Mouse (Mus musculus) telencephalon, adult 2 months (tissue): Measurements from ENCODE around the gene Kctd14.
"Not testable (repeated sequence)": the region's sequence is repeated elsewhere in the genome, so short reads cannot be mapped to it uniquely, and the experiment has no call there.

Experiments used
- DNase-seq: peaks from one replicate; pipeline ENCODE4 v3.0.0-alpha.2; 2011; ENCODE audit warnings: low read depth, low spot score

Kctd14 gene

DNA sequence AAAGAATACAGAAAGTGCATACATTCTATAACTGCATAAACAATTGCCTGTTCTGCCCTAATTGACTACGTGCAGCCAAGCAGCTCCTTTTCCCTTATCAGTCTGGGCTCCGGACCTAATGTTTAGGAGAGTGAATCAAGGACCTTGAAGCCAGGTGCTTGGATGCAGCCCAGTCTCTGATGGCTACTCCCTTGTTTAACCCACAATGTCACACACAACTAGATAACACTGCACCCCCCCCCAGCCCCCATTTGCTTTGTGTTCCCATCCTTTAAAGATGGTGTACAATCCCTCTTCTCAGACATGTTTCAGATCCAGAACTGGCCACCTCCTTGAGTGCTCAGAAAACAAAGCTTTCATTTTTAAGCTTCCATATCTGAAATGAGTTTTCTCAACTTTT is at the start of gene Kctd14:
Kctd14 (plus strand) TSS at position 301 of the 400 bp plus-strand sequence.
- DNase-seq: not testable (repeated sequence)

DNA sequence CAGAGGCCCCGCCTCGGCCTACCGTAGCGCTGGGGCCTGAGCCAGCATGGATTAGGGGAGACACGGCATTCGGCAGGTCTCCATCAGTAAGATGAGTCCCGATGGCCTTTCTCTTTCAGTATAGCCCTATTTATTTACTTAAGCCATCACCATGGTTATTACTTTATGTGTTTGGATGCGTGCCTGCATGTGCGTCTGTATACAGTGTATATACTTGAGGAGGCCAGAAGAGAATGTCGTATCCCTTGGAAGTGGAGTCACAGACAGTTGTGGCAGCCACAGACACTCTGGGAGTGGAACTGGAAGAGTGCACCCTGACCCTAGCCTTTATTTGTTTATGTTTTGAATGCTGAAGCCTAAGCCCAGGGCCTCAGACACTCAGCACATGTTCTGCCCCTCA is 44.0 kb upstream of the Kctd14 start:
- no peak for DNase-seq

DNA sequence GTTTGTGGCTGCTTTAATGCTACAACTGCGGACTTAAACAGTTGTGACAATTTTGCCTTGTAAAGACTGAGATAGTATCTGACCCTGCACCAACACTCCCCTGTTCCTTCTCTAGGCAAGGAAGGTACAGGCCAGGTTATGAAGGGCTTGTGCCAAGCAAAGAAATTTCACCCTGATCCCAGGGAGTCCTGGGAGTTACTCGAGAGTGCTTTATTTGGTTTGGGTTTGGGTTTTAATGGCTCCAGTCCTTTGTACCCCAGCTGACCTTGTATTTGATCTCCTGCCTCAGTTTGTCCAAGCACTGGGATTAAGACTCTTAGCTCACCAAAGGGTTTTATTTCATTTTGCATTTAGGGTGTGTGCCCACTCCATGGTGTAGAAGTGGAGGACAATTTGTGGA is 40.0 kb upstream of the Kctd14 start:
- DNase-seq: no peak

DNA sequence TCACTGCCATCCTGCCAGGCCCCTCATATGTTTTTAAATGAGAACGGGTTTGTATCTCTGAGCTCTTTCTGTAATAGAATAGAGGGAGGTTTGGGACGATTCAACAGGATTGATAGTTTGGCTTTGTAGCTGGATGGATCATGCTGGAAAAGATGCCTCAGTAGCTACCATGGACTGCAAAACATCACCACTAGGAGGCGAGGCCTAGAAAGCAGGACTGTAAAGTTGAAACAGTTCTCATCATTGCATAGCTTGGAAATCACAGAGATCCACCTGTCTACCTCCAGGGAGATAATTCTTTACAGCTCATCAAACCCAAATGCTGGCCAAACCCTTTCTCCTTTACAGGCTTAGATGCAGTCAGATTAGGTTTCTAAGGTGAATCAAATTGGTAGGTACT is 39.5 kb upstream of the Kctd14 start:
- DNase-seq: no peak

DNA sequence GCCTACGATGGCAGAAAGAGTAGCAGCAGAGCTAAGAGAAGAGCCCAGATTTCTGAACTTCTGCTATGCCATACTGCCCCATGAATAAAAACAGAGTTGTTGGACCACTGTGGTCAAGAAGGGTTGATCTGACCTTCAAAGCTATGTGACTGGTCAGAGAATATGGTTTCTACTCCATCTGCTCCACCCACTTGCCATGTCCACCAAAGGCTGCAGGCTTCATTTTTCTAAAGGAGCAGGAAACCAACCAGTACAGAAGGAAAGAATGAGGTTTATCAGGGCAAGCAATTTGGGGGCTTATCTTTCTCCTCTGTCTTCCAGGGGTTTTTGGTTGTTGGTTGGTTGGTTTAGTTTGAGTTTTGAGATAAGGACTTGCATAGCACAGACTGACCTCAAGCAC is 37.1 kb upstream of the Kctd14 start:
- DNase-seq: no peak

DNA sequence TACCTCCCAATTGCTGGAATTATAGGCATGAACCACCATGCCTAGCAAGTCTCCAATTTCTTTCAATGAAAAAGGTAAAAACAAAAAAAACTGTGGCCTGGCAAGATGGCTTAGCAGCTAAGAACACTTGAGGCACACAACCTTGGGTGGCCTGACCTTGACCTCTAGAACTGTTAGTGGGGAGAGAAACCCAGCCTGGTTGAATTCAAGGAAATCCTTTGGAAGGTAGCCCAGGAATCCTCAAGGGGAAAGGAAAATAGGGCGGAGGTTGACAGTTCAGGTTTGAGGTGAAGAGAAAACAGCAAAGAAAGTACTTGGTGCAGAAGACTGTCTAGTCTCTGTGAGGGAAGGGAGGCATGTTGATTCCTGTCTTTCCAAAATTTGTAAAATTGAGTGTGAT is 36.7 kb upstream of the Kctd14 start:
- DNase-seq: no peak

- DNase-seq: no peak
Observed at GRCm38 (mm10) chr7:97414915-97415687, 36.0 kb upstream of the Kctd14 start.

DNA sequence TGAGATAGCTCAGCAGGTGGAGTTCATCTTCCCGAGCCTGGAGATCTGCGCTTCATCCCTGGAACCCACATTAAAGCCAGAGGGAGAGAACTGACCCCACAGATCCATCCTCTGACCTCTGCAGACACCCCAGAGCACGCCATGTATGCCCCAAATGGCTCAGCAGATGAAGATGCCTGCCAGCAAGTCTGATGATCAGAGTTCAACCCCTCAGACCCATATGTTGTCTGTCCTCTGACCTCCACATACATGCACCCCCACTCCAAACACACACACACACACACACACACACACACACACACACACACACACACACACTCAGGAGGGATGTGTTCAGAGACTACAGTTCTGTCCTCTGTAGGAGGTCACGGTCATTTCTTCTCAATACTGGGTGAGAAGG is 34.6 kb upstream of the Kctd14 start:
- DNase-seq: no peak

DNA sequence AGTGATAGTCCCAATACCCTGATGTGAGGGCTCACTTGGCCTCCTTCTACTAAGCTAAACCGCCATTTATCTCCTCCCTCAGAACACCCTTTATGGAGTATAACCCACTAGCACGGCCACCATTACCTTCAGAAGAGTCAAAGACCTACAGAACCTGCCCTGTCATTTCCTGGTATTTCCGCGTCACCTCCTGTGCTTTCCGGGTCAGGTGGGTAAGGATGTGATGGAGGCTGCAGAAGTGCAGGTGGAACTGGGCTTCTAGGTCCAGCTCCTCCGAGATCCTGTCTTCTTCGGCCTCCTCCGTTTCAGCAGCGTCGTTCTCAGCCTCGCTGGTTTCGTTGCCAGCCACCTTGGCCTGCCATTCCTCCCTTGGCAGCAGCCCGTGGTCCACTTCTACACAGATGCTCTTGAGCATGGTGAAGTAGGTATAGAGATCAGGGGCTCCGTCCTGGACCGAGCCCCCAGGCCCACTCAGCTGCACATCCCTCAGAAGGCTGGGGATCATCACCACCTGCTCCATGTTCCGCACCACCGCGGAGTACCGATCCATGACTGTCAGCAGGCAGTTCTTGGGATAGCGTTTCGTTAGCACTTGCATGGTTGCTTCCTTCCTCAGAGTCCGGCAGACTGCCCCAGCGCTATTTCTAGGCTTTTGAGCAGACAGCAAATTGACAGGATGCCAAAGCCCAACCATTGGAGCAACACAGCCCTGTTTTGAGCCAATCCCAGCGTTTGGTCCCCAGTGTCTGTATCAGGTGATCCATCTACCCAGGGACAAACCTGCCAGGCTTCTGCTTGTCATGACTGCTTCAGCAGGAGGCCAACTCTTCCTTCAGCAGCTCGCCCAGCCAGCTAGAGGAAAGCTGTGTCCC is 34.0 kb upstream of the Kctd14 start, which contains the start of gene Thrsp:
Thrsp (minus strand) TSS at position 825 of the 872 bp plus-strand sequence.
- peak; percentile 75 for DNase-seq

- DNase-seq: no peak
Observed at GRCm38 (mm10) chr7:97418717-97419116, 32.4 kb upstream of the Kctd14 start.

DNA sequence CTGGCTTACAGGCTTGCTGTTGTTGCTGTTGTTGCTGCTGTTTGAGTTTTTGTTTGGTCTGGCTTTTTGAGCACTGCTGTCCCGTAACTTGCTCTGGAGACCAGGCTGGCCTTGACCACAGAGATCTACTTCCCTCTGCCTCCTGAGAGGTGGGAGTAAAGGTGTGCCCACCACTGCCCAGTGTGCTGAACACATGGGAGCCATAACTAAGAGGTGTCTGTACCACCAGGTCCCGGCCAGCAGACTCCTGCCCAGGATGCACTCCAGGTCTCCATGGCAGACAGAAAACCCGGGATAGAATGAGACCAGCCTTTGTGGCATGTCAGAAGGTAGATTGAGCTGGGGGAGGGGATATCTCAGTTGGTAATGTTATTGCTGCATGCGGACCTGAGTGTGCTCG is 32.0 kb upstream of the Kctd14 start:
- DNase-seq: no peak

DNA sequence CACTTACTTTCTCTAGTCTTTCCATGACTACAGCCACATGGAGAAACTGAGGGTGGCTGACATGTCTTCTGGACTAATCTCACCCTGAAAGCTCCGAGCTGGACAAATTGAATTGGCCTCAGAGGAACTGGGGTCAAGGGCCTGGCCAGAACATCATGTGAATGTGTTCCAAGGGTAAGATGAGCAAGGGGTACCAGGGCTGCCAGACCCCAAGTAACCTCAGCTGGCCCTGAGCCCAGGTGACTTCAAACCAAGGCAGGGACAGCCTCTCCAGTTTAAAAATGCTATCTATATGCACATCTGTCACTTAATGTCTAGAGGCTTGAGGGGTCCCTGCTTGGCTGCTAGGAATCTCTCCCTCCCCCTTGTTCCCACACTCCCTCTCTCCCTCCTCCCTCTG is 30.7 kb upstream of the Kctd14 start:
- no peak for DNase-seq

- DNase-seq: peak; percentile 15
Observed at GRCm38 (mm10) chr7:97420958-97421651, 30.0 kb upstream of the Kctd14 start.

DNA sequence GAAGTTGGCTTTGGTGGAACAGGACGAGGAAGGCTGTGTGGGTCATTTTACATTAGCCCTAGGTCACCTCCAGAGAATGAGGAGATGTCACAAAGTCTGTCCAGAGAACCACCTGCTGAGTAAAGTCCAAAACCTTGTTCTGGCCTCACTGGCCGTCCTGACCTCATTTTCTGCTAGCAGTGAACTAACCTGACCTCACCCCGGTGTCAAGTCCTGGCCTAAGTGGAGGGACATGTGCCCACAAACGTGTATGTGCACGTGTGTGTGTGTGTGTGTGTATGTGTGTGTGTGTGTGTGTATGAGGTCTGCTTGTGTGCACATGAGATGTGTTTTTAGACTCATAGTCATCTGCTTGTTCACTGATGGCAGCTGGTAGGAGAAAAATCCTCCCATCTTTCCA is 27.4 kb upstream of the Kctd14 start:
- no peak for DNase-seq

DNA sequence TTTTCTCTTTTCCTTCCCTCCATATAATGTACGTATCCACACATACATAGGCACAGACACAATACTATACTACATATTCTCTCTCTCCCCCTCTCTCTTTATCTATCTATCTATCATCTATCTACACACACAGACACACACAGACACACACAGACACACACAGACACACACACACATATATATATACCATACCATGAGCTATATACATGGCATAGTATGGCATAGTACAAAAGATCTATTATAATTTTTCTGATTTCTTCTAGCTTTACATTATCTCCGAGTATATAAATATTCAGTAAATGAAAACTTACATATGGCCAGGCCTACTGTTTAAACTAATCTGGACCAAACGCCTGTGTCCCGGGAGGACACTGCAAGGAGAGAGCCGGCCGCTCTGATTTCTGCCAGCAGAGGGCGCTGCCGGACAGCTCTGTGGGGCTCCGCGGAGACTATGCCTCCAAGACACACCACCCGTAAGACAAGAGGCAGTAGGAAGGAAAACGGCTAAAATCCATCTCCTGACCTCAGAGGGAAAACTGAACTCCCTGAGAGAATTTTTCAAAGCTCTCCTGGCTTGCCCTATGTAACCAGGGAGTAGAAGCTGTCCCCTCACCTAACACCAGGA is 26.4 kb upstream of the Kctd14 start:
- DNase-seq: no peak

GRCm38 (mm10) chr7:97426566-97426965 is 24.6 kb upstream of the Kctd14 start:
- DNase-seq: no peak

GRCm38 (mm10) chr7:97427296-97427695 is 23.8 kb upstream of the Kctd14 start:
- DNase-seq: no peak

GRCm38 (mm10) chr7:97427778-97428420 is 23.2 kb upstream of the Kctd14 start:
- DNase-seq: no peak

DNA sequence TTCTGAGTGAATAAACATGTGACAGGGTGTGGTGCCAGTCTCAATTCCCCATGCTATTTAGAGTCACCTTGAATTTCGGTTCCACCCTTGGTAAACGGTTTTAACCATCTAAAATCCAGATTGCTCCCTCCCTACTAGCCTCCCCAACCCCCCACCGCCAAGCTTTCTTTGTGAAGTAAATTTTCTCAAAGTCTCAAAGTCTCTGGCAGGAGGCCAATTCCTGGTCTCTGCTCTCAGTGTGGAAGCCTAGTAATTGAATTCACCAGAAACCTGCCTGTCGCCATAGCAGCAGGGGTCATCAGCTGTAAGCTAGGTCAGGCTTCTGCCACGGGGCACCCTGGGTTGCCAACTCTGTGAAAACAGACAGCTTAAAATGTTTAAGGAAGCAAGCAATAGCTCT is 21.4 kb upstream of the Kctd14 start:
- DNase-seq: no peak

DNA sequence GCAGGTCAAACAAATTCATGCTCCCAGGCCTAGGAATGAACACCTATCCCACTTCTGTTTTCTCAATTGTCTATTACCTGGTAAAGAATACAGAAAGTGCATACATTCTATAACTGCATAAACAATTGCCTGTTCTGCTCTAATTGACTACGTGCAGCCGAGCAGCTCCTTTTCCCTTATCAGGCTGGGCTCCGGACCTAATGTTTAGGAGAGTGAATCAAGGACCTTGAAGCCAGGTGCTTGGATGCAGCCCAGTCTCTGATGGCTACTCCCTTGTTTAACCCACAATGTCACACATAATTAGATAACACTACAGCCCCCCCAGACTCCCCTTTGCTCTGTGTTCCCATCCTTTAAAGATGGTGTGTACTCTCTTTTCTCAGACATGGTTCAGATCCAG is 17.6 kb upstream of the Kctd14 start:
- DNase-seq: not testable (repeated sequence)

- DNase-seq: no peak
Observed at GRCm38 (mm10) chr7:97434517-97434916, 16.6 kb upstream of the Kctd14 start.
